Mouse (Mus musculus) megakaryocyte progenitor cell, adult 5-6 weeks (primary cell): ENCODE measurements at regions not wholly inside any gene's neighbourhood (a gene's known extent, or its start where the extent isn't known, plus 50 kb on each side); places are given as distances from the start of the nearest gene placed in this dataset.
A peak's percentile ranks its signal among the peaks of the same experiment; 100 is the strongest.

ENCODE experiments used
- ATAC-seq: replicated peaks from 2 replicates; pipeline ENCODE4 v1.8.0; 2016; ENCODE audit warnings: mild to moderate bottlenecking, moderate TSS enrichment, inconsistent platforms; ENCODE audit not compliant: poor library complexity

DNA sequence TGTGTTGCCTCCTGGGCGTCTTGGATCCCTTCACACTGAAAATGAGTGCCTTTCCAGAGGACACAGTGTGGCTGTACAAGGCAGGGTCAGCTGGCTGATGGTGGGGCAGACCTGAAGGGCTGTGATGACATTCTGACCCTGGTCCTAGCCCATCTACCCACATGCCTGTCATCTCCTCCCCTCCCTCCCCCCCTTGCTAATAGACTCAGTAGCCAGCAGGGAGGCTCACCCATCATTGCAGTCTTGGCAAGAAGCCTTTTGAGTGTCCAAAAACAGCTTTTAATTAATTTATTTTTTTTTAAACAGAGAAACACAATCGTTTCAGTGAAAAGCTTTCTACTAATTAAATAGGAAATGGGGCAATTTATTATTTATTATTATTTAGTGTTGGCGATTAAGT lies 67.0 kb upstream of the Ssx2ip start:
- no peak for ATAC-seq

DNA sequence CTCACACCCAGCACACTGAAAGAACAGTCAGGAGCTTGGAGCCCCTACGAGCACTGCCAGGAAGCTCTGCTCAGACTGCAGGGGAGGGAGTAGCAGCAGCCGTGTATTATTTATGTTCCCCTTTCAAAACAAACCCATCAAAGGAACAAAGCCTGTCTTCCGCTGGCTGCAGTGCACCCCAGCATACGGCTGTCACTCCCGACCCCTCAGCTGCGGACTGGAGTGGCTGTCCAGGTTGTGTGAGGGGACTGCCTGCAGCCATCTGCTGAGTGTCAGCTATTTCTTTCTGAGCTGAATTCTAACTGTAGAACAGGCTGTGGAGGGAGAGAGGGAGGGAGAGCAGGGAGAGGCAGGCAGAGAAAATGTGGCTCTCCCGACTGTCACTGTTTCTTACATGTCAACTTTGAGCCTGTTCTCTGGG lies 66.6 kb upstream of the Ssx2ip start:
- peak; percentile 48 for ATAC-seq

- ATAC-seq: no peak
Measured at GRCm38 (mm10) chr3:146338445-146338844, 66.0 kb upstream of the Ssx2ip start.

DNA sequence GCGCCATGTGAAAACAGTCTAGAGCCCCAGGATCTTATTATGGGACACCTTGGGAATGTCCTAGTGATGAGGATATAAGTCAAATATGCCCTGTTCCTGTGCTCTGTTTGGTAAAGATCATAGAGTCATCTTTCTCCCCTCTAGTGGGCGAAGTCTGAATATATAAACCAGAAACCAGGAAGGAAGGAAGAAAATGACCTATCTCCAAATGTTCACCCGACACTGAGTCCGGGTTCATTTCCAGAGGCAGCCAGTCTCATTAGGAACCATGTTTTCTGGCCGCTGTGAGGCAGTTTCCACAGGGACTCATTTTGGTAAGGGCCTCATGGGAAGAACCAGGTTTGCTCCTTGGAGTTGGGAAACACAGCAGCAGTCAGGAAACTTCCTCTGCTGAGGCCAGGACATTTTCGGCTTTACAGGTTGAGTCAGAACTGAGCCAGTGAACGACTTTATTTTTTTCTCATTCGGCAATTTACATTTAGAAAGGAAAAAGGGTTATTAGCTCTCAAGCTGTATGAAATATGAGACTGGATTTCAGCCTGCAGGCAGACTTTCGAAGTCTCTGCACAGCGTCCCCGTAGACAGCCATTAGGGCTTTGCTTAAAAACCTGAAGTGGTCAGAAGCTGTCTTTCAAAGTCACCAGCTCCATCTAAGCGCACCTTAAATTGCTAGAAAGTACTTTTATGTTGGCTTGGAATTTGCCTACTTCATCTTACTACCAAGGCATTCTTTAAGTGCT lies 64.0 kb upstream of the Ssx2ip start:
- peak; percentile 10; the same call in 1 of the 2 replicates for ATAC-seq

DNA sequence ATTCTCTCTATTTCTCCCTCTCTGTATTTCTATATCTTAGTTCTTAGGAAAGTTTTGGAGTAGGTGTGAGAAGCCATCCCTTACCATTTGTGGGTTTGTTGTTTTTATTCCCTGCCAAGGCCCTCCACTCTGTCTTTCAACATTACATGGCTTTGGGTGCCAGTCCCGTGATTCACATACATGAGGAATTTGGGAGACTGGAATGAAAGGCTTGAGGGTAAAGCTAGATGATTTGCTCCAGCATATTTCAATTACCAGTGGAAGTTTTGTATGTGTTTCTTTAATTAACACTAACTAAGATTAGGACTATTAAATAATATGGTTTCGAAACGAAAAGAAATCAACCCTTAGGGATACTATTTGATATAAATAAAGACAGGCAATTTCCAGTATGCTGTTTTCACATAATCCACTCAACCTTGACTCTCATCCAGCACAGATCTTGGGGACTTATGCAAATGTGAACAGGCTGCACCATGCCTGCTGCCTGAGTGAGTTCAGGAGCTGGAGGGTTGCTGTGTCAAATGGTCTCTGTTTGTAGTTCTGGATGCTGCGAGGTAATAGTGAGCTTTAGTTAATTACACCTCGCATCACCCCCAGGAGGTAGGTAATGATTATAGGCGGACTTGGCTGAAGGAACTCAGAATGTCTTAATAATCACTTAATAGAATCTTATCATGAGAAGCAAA lies 62.6 kb upstream of the Ssx2ip start:
- ATAC-seq: no peak

DNA sequence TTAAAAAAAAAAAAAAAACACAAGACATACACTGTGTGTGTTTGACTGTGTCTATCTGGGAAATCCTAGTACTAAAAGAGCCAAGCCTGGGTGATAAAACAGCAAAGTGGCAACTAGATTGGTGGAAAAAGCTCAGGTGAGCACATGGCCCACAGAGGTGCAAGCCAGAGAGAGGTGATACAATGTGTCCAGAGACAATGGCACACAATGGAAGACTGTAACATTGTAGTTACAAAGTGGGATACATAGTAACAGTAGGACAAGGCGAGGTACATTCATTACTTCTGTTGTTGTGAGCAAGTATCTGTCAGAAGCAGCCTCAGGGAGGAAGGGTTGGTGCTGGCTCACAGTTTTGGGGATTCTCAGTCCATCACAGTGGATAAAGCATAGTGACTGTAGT lies 61.7 kb upstream of the Ssx2ip start:
- ATAC-seq: no peak

DNA sequence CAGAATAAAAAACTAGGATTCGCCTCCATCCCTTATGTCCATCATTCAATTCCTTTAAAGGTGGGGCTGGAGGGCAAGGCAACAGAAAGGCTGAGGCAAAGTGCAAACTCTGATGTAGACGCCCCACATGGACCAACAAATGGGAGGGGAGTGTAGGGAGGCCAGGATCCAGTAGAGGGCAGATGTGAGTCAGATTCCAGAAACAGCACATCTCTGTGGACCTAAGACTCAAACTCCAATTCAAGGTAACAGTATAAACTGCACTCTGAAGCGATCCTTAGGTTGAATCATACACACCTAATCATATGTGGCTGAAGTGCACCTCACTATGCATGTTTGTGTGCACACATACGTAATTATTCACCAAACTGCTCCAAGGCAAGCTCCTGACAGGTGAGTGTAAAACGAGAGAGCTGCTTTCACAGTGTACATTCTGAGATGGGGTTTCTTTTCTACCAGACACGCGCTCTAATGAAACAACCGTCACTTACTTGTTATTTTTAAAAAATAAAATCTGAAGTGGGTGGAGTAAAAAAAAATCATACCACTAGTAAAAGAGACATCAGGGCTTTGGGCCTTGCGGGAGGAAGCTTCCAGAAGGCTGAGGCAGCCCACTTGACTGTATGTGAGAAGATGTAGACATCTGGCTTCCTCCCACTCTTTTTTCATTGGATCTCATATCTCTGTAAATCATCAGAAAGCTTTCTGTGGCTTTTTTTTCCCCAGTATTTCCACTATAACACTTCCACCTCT lies 60.6 kb upstream of the Ssx2ip start:
- ATAC-seq: peak; percentile 79

DNA sequence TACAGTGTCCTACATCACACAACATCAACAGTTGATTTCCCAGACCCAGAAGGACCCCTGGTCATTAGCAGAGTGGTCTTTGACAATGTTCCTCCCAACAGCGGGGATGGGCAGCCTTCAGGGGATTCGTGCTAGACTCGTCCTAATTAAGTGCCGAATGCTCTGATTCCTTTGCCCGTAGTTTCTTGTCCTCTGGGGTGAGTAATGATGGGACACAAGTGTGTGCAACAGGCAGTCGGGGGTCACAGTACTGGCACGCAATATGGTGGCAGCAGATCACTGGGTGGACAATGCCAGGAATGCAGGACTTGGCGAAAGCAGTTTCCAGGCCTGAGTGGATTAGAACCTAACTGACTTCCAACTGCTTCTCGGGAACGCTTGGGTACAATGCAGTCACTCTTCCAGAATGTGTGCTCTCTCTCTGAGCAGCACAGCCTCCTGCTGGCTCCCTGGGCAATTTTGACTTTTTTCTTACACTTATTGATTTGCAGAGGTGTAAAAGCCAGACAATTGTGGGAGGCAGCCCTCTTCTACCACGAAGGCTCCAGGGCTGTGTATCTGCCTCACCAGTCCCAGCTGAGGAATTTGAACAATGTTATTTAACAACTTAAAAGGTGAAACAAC lies 59.9 kb upstream of the Ssx2ip start:
- no peak for ATAC-seq

GRCm38 (mm10) chr3:146345308-146345780 lies 59.1 kb upstream of the Ssx2ip start:
- peak; percentile 93 for ATAC-seq

DNA sequence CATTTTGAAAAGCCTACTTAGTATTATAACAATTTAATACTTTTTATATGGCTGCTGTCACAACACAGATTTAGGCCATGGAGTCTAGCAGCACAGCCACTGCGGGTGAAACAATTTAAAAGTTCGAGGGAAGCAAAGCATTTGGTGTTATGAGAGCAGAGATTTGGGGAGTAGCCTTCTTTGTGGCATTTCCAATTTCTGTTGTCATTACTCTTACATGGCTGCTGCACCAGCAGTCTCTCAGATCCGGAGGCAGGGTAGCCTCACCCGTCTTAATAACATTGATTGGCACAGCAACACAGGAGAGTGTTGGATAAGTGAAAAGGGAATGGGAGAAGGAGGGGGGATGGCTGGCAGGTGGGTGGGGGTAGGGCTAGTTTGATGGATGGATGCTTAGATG lies 58.5 kb upstream of the Ssx2ip start:
- ATAC-seq: no peak

DNA sequence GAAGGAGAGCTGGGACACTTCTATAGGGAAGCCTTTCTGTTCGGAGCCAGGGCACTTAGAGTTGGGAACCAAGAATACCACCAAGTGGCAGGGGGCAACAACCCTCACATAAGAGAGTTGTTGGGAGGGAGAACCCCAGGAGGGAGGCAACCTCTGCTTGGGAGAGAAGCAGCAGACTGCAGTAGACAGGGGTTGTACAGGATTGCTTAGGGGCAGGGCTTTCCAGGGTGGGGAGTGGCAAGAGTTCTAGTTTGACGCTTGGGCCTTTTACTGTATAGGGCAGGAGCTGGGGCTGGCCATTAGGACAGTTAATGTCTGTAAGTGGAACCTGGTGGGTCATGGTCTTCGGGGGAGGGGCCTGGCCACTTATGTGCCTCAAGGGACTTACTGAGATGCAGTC lies 57.1 kb upstream of the Ssx2ip start:
- ATAC-seq: no peak

DNA sequence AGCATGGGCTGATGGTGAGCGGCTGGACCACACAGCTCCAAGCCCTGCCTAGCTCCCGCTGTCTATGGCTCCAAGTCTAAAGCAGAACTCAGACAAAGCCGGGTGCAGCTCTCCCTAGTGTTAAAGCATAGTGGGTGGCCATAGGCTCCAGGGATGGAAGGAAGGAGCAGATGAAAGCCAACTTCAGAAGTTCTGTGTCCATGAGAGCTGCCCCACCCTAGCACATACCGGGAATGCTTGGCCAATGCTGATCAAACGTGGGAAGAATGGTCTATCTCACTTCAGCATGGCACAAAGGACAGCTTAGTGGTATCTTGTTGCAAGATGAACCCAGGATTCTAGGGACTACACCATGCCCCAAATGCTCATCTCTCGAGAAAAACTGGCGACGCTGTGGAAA lies 55.5 kb upstream of the Ssx2ip start:
- no peak for ATAC-seq

GRCm38 (mm10) chr3:146349393-146349792 lies 55.0 kb upstream of the Ssx2ip start:
- ATAC-seq: no peak

- ATAC-seq: no peak
Measured at GRCm38 (mm10) chr3:146350126-146350525, 54.3 kb upstream of the Ssx2ip start.

GRCm38 (mm10) chr3:146351468-146351867 lies 53.0 kb upstream of the Ssx2ip start:
- no peak for ATAC-seq

GRCm38 (mm10) chr3:146352187-146352586 lies 52.3 kb upstream of the Ssx2ip start:
- peak; percentile 98 for ATAC-seq

- no peak for ATAC-seq
Measured at GRCm38 (mm10) chr3:146353961-146354360, 50.5 kb upstream of the Ssx2ip start.
